Mouse (Mus musculus) megakaryocyte progenitor cell, adult 5-6 weeks (primary cell): ENCODE results near the gene Col4a1. TPM values are rescaled to one million over a fixed set of nuclear protein-coding genes. Genes with fewer than 3 reads are reported as not detected.
A peak's percentile ranks its signal among the peaks of the same experiment; 100 is the strongest.

Experiments used
- ATAC-seq: replicated peaks from 2 replicates; pipeline ENCODE4 v1.8.0; 2016; ENCODE audit warnings: mild to moderate bottlenecking, moderate TSS enrichment, inconsistent platforms; ENCODE audit not compliant: poor library complexity
- total RNA-seq, 2 experiments: library from RNA; stranded (forward) in 1 of 2; stranded (reverse) in 1 of 2; fragments of 157-497, 149-512 nt in 1 of 2; fragments of 200-1000 nt in 1 of 2; gene quantifications; 2 replicates each; pipeline versions ENCODE4 v1.2.3 to v1.2.4; 2015 to 2017

The Col4a1 gene
- total RNA-seq (2015) (0.29 and 0.32 TPM in 2 replicates), total RNA-seq (2017) (0.08 and 1.8 TPM in 2 replicates)

- ATAC-seq, result peak; percentile 49
These were observed at the start of gene Col4a1, which contains the start of gene Col4a2 for GRCm38 (mm10) chr8:11312349-11313175. TSS of gene Col4a1 (minus strand) at chr8:11312826. TSS of gene Col4a2 (plus strand) at chr8:11312805.

DNA sequence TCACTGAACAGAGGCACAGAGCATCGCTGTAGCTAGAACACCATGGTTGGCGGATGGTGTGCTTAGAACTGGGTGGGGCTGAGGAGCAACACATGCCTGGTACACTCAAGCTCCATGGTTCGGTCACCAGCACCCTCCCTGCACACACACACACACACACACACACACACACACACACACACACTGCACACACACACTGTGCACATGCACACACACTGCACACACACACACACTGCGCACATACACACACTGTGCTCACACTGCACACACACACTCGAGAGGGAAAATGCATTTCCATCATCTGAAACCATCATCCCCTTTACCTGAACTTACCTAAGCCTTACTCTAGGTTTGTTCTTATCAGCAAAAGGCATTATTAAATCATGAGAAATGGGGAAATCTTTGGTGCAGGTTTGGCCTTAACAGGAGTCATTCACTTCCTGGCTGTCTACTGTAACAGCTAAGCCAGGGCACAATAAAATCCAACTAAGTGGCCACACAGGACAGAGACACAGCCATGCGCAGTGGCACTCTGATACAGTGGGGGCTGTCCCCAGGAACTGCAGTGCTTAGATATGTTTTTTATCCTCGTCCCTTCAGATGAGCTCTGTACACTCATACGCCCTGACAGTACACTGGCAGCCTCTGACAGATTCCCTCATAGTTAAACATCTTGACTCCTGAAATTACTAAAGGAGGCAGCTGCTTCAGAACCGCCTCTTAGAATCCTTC lies 49.1 kb upstream of the Col4a1 start:
- ATAC-seq, result no peak

DNA sequence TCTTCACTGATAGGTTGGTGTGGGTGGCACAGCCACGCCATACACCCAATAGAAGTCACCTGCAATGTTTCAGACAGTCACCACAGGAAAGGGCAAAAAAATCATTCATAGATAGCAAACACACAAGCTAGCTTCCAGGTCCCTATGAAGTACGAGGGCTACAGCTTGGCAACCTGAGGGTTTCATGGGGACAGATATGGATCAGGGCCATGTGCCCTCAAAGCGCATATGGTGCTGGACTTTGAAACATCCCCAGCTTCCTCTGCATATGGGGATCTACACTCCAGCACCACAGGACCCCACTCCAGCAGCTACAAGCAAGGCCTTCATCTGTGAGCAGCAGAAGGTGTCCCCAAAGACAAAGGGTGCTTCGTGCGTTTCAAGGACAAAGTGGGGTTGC lies 47.2 kb upstream of the Col4a1 start:
- ATAC-seq, result no peak

DNA sequence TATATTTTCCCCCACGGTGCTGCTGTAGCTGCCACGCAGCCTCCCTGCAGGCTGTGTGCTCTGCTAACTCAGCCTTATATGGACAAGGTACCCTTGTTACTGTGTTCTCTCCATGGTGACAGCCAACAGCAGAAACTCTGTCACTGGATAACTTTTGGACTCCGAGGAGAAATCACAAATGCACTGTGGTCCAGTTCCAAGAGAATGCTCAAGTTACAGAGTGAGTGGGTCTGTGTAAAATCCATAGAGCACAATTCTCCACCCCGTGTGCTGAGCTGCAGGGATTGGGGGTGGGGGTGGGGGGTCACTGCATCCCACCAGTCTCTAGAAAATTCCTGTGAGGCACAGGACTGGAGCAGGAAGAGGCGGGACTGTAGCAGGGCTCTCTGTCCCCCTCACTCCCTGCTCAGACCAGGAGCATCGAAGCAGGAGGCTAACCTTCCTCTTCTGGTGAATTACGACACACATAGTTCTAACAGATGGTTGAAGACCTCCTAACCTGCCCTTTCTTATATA lies 45.4 kb upstream of the Col4a1 start:
- no peak for ATAC-seq

GRCm38 (mm10) chr8:11356776-11357175 lies 44.1 kb upstream of the Col4a1 start:
- peak; percentile 89 for ATAC-seq

DNA sequence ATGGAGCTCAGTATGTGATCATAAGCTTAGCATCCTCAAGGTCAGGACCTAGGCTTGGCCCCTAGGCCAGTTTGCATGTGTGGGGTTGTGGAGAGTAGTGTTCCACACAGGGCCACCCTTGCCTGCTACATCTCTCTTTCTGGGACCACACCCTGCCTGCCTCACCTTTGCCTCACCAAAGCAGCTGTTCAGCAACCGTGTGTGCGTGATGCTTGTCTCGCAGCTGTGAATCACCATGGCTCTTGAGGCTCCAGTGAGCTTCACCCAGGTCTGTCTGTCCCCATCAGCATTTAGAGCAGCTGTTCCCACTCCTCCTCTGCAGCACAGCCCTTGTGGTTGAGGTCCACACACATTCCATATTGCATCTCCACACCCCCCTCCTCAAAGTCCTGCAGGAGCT lies 43.3 kb upstream of the Col4a1 start:
- ATAC-seq, result no peak

- no peak for ATAC-seq
These were observed 42.3 kb upstream of the Col4a1 start for GRCm38 (mm10) chr8:11354800-11355451.

DNA sequence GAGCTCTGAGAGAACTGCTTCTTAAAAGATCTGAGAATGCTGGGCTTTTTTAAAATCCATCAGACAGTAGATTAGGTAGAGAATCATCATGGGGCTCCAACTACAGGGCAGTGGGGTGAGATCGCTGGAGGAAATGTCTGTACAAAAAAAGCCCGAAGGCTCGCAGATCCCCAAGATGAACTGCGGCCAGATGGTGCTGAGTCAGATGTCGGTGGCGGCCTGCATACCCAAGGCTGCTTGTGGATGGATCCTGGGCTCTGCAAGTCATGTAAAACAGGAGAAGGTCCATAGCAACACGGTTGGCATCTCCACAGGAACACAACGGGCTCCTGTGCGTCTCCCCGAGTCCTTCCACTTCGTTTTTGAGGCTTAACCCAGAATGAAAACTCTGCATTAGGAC lies 39.9 kb upstream of the Col4a1 start:
- ATAC-seq, result no peak

DNA sequence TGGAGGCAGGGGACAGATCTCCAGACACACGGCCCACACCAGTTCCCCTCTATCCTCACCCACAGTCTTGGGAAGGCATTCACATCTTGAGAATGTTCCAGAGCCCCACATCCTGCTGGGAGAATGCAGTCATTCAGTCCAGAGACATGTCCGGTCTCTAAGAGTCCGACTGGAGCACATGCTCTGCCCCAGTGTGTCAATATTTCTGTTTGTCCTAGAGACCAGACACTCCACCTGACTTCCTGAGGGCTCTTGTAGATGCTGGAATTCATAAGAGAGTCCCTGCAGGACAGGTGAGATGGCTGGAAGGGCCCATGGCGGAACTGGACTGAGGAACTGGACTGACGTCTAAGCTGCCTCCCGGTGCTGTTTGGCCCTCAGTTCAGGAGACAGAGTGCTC lies 38.7 kb upstream of the Col4a1 start:
- ATAC-seq, result no peak

- no peak for ATAC-seq
These were observed 36.0 kb upstream of the Col4a1 start for GRCm38 (mm10) chr8:11348622-11349021.

DNA sequence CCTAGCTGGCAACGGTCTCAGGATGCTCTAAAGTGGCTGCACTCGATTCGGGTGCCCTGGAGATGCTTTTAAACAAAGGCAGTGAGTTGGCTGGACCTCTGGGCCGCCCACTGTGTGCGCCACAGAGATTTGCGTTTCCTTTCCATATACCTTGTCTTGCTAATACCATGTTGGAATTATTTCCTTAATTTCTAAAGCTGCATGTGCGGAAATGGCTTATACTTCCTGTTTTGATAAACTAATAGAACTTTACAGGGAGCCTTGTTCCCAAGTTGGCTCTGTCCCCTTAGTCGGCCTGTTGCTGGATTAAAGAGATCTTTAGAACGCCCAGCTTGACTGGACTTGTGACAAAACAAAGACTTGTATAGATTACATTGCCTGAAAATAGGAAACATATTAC lies 35.1 kb upstream of the Col4a1 start:
- no peak for ATAC-seq

DNA sequence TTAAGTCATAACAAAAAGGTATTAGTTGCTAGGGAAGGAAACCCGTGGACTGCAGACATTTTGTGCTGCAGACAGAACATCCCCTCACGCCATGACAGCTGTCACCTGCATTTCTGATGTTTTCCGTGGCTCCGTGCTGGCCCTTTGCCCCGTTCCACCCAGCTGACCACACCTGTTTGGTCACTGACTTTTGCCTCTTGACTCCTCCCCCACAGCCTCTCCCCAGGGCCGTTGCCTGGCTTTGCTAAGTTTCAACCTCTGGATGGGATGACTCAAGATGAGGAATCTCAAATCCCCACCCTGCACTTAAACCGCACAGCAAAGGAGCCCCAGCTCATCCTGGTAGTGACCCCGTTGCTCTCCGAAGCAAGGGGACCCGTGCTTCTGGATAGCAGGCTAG lies 33.6 kb upstream of the Col4a1 start:
- ATAC-seq, result no peak

GRCm38 (mm10) chr8:11344459-11344858 lies 31.8 kb upstream of the Col4a1 start:
- no peak for ATAC-seq

DNA sequence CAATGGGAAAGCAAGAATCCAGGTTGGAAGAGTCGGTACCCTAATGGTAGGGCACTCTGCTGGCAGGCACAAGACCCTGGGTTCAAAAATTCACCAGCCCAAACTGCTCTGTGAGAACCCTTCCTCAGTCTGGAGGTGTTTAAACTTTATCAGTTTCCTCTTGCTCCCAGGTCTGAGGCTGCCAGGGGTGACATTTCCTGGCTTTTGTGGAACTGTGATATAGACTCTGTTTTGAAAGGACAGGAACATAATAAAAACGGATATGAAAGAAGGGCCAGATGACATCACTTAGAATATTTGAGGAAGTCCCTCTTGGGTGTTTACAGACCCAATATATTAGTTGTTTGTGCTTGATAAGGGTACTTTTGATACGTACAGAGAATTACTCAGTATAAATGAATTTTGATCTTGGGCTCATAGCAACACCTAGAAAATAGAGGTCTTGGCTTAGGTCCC lies 28.5 kb upstream of the Col4a1 start:
- peak; percentile 71 for ATAC-seq

DNA sequence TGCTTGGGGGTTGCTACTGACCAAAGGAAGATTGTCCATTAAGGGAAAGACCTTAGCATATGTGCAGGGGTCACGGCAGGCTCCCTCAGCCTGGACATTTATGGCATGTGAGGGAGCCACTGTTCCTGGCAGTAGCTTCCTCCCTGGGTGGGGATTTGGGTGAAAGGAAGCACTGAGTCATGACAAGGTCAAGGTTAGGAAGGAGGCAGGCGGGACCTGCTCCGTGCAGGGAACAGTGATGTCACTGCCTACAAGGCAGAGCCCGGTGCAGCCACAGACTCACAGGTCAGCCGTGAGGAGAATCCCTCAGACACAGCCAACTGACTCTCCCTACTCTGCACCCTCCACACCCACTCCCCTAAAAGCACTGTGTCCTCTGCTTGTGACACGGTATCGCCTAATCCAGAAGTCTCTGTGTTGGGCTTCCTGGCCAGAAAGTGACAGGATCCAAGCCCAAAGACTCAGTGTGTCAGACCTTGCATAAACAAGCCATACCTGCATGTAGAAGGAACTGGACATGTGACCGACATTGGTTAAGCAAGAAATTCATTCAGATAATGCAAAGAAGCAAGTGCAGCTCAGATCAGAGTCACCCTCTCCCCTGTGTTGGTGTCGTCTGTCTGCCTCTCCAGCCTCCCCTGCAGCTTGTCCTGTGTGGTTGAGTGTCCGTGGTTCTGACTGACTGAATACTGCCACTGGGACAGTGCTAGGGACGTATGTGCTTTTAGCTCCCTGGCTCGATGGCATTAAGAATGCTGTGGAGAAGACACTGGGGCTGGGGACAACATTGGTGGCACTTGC lies 27.9 kb upstream of the Col4a1 start:
- ATAC-seq, result peak; percentile 50

GRCm38 (mm10) chr8:11338507-11338906 lies 25.9 kb upstream of the Col4a1 start:
- no peak for ATAC-seq

DNA sequence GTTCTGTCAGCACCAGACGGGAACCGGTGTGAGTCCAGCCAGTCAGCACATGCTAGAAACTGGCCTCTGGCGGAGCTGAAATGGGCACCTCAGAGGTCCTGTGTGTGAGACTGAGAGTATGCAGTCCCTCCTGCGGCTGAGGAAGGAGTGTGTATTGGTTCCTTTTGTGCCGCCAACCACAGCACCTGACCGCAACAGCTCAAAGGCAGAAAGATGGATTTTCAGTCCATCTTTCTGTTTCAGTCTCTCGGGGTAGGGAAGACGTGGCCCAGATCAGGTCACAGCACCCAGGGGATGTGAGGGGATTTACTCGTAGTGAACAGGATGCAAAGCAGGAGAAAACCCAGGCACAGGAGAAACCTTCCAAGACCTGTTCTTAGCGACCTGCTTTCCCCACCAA lies 25.0 kb upstream of the Col4a1 start:
- no peak for ATAC-seq

GRCm38 (mm10) chr8:11336346-11336745 lies 23.7 kb upstream of the Col4a1 start:
- ATAC-seq, result no peak

- ATAC-seq, result peak; percentile 33; the same call in 1 of the 2 replicates
These were observed 22.6 kb upstream of the Col4a1 start for GRCm38 (mm10) chr8:11335238-11335637.

DNA sequence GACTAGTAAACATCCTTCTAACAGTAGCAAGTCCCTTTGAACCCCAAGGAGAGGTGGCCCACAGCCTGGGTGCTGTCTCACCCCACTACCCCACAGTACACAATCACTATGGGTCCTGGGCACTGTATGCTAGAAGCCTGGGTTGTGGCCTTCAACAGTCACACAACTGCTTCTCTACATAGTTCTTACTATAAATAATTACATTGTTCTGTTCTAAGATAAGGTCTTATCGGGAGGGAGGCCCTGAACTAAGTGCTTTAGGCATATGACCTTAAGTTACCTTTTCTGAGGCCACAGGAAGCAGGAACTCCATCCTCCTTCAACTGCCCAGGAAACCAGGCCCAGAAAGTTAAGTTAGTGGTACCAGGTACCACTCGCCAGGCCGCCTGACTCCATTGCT lies 21.9 kb upstream of the Col4a1 start:
- no peak for ATAC-seq
